Mouse (Mus musculus): ENCODE results near the gene Magi3. TPM values are rescaled to one million over a fixed set of nuclear protein-coding genes. Genes with fewer than 3 reads are reported as not detected.

Magi3 gene
- polyA plus RNA-seq, 1 experiment from 2014 or later: 4.1 TPM

GRCm38 (mm10) chr3:104243972-104244371 is 23.8 kb upstream of the Magi3 start:
- H3K9ac ChIP-seq (ENCODE audit: low read depth, low read length): no peak overlapping the region
- H3K4me2 ChIP-seq: no peak overlapping the region
- H3K9me3 ChIP-seq (ENCODE audit: control insufficient read depth, low read length): no peaks in the 10 kb centered on the region
- no peaks in the 10 kb centered on the region for H3K36me3 ChIP-seq (ENCODE audit: control insufficient read depth, insufficient read depth, low read length)
- WGBS: 54% methylated on average over 6 of the region's 6 CpGs
- no peak overlapping the region for H3K4me3 ChIP-seq (ENCODE audit: low read depth, low read length)
- H3K4me1 ChIP-seq (replicated peaks; ENCODE audit: control insufficient read depth, insufficient read depth, low read length): no peaks in the 10 kb centered on the region
- no peaks in the 10 kb centered on the region for H3K27me3 ChIP-seq (replicated peaks; ENCODE audit: control insufficient read depth, insufficient read depth, low read length)
- no peak overlapping the region for H3K27ac ChIP-seq (ENCODE audit: low read depth, low read length)
- no peak for ATAC-seq (replicated peaks; ENCODE audit: low FRiP score)
- no peak for DNase-seq (ENCODE audit: low spot score)

GRCm38 (mm10) chr3:104239785-104240184 is 19.6 kb upstream of the Magi3 start:
- H3K36me3 ChIP-seq (ENCODE audit: control insufficient read depth, insufficient read depth, low read length): no peaks in the 10 kb centered on the region
- ATAC-seq (replicated peaks; ENCODE audit: low FRiP score) (no peak), DNase-seq (ENCODE audit: low spot score) (no peak)
- no peak overlapping the region for H3K4me2 ChIP-seq
- H3K4me3 ChIP-seq (ENCODE audit: low read depth, low read length): no peak overlapping the region
- no peak overlapping the region for H3K9ac ChIP-seq (ENCODE audit: low read depth, low read length)
- H3K9me3 ChIP-seq (ENCODE audit: control insufficient read depth, low read length): no peaks in the 10 kb centered on the region
- H3K27me3 ChIP-seq (replicated peaks; ENCODE audit: control insufficient read depth, insufficient read depth, low read length): no peaks in the 10 kb centered on the region
- WGBS: 76% methylated on average over 2 of the region's 2 CpGs
- H3K27ac ChIP-seq (ENCODE audit: low read depth, low read length): no peak overlapping the region
- H3K4me1 ChIP-seq (replicated peaks; ENCODE audit: control insufficient read depth, insufficient read depth, low read length): no peaks in the 10 kb centered on the region

GRCm38 (mm10) chr3:104239376-104239775 is 19.2 kb upstream of the Magi3 start:
- Histone ChIP-seq H3K4me3 (ENCODE audit: low read depth, low read length) (no peak overlapping the region), H3K36me3 (ENCODE audit: control insufficient read depth, insufficient read depth, low read length) (no peaks in the 10 kb centered on the region), H3K4me2 (no peak overlapping the region), H3K9ac (ENCODE audit: low read depth, low read length) (no peak overlapping the region), H3K9me3 (ENCODE audit: control insufficient read depth, low read length) (no peaks in the 10 kb centered on the region), H3K4me1 (replicated peaks; ENCODE audit: control insufficient read depth, insufficient read depth, low read length) (no peaks in the 10 kb centered on the region), H3K27ac (ENCODE audit: low read depth, low read length) (no peak overlapping the region), H3K27me3 (replicated peaks; ENCODE audit: control insufficient read depth, insufficient read depth, low read length) (no peaks in the 10 kb centered on the region)
- ATAC-seq (replicated peaks; ENCODE audit: low FRiP score) (no peak), DNase-seq (ENCODE audit: low spot score) (no peak)
- 75% methylated on average over 2 of the region's 2 CpGs for WGBS

- no peaks in the 10 kb centered on the region for H3K36me3 ChIP-seq (ENCODE audit: control insufficient read depth, insufficient read depth, low read length)
- ATAC-seq (replicated peaks; ENCODE audit: low FRiP score): no peak
Observed at GRCm38 (mm10) chr3:104237846-104238440, 17.8 kb upstream of the Magi3 start.

GRCm38 (mm10) chr3:104236029-104236428 is 15.9 kb upstream of the Magi3 start:
- Histone ChIP-seq H3K27me3 (replicated peaks; ENCODE audit: control insufficient read depth, insufficient read depth, low read length) (no peaks in the 10 kb centered on the region), H3K36me3 (ENCODE audit: control insufficient read depth, insufficient read depth, low read length) (no peaks in the 10 kb centered on the region), H3K4me1 (replicated peaks; ENCODE audit: control insufficient read depth, insufficient read depth, low read length) (no peaks in the 10 kb centered on the region), H3K4me2 (no peak overlapping the region), H3K9me3 (ENCODE audit: control insufficient read depth, low read length) (no peaks in the 10 kb centered on the region), H3K4me3 (ENCODE audit: low read depth, low read length) (no peak overlapping the region), H3K9ac (ENCODE audit: low read depth, low read length) (no peak overlapping the region), H3K27ac (ENCODE audit: low read depth, low read length) (no peak overlapping the region)
- WGBS: 81% methylated on average over 2 of the region's 2 CpGs
- ATAC-seq (replicated peaks; ENCODE audit: low FRiP score) (no peak), DNase-seq (ENCODE audit: low spot score) (no peak)

More at GRCm38 (mm10) chr3:104237846-104238440, 17.8 kb upstream of the Magi3 start:
- Histone ChIP-seq H3K27me3 (replicated peaks; ENCODE audit: control insufficient read depth, insufficient read depth, low read length) (no peaks in the 10 kb centered on the region), H3K9ac (ENCODE audit: low read depth, low read length) (no peak overlapping the region), H3K4me2 (no peak overlapping the region), H3K27ac (ENCODE audit: low read depth, low read length) (no peak overlapping the region), H3K9me3 (ENCODE audit: control insufficient read depth, low read length) (no peaks in the 10 kb centered on the region), H3K4me1 (replicated peaks; ENCODE audit: control insufficient read depth, insufficient read depth, low read length) (no peaks in the 10 kb centered on the region), H3K4me3 (ENCODE audit: low read depth, low read length) (no peak overlapping the region)
- WGBS: 69% methylated on average over 10 of the region's 10 CpGs
- DNase-seq (ENCODE audit: low spot score): no peak

GRCm38 (mm10) chr3:104235099-104235498 is 14.9 kb upstream of the Magi3 start:
- WGBS: 55% methylated on average over 5 of the region's 5 CpGs
- no peak for ATAC-seq (replicated peaks; ENCODE audit: low FRiP score)
- Histone ChIP-seq H3K27me3 (replicated peaks; ENCODE audit: control insufficient read depth, insufficient read depth, low read length) (no peaks in the 10 kb centered on the region), H3K36me3 (ENCODE audit: control insufficient read depth, insufficient read depth, low read length) (no peaks in the 10 kb centered on the region), H3K4me1 (replicated peaks; ENCODE audit: control insufficient read depth, insufficient read depth, low read length) (no peaks in the 10 kb centered on the region), H3K27ac (ENCODE audit: low read depth, low read length) (no peak overlapping the region), H3K4me2 (no peak overlapping the region), H3K4me3 (ENCODE audit: low read depth, low read length) (no peak overlapping the region), H3K9ac (ENCODE audit: low read depth, low read length) (no peak overlapping the region), H3K9me3 (ENCODE audit: control insufficient read depth, low read length) (no peaks in the 10 kb centered on the region)
- no peak for DNase-seq (ENCODE audit: low spot score)

GRCm38 (mm10) chr3:104233366-104234312 is 13.5 kb upstream of the Magi3 start:
- Histone ChIP-seq H3K27me3 (replicated peaks; ENCODE audit: control insufficient read depth, insufficient read depth, low read length) (no peaks in the 10 kb centered on the region), H3K4me1 (replicated peaks; ENCODE audit: control insufficient read depth, insufficient read depth, low read length) (no peaks in the 10 kb centered on the region), H3K4me2 (no peak overlapping the region), H3K9me3 (ENCODE audit: control insufficient read depth, low read length) (no peaks in the 10 kb centered on the region), H3K27ac (ENCODE audit: low read depth, low read length) (no peak overlapping the region), H3K9ac (ENCODE audit: low read depth, low read length) (no peak overlapping the region), H3K36me3 (ENCODE audit: control insufficient read depth, insufficient read depth, low read length) (no peaks in the 10 kb centered on the region), H3K4me3 (ENCODE audit: low read depth, low read length) (no peak overlapping the region)
- WGBS: 73% methylated on average over 7 of the region's 7 CpGs
- no peak for DNase-seq (ENCODE audit: low spot score)
- ATAC-seq (replicated peaks; ENCODE audit: low FRiP score): no peak

GRCm38 (mm10) chr3:104227438-104228111 is 7.4 kb upstream of the Magi3 start:
- no peak for DNase-seq (ENCODE audit: low spot score)
- Histone ChIP-seq H3K27ac (ENCODE audit: low read depth, low read length) (no peak overlapping the region), H3K36me3 (ENCODE audit: control insufficient read depth, insufficient read depth, low read length) (no peaks in the 10 kb centered on the region), H3K9me3 (ENCODE audit: control insufficient read depth, low read length) (no peaks in the 10 kb centered on the region), H3K4me2 (no peak overlapping the region), H3K4me1 (replicated peaks; ENCODE audit: control insufficient read depth, insufficient read depth, low read length) (no peaks in the 10 kb centered on the region), H3K9ac (ENCODE audit: low read depth, low read length) (no peak overlapping the region), H3K4me3 (ENCODE audit: low read depth, low read length) (no peak overlapping the region), H3K27me3 (replicated peaks; ENCODE audit: control insufficient read depth, insufficient read depth, low read length) (no peaks in the 10 kb centered on the region)
- 29% methylated on average over 5 of the region's 5 CpGs for WGBS
- ATAC-seq (replicated peaks; ENCODE audit: low FRiP score): no peak
